Mouse (Mus musculus): Measurements from ENCODE around the gene Tnfsf10. TPM values are rescaled to one million over a fixed set of nuclear protein-coding genes. Genes with fewer than 3 reads are reported as not detected.

Gene Tnfsf10
- polyA plus RNA-seq (2015; fragmentation: Illumina TruSeq; extraction: RNeasy Lipid Tissue Mini Kit (QIAGEN cat#74804); ENCODE audit: insufficient read depth, low replicate concordance), result 10.4 TPM

GRCm38 (mm10) chr3:27316559-27317287 is at the start of gene Tnfsf10:
Tnfsf10 (plus strand) TSS chr3:27317028.

GRCm38 (mm10) chr3:27371276-27371621 is 54.4 kb downstream of the Tnfsf10 start, which contains the start of gene Ghsr:
Ghsr (plus strand) TSS chr3:27371351.

Other genes starting within 250 kb of the Tnfsf10 start
- 10.7 TPM for gene Ect2, start 163.2 kb upstream of the Tnfsf10 start, polyA plus RNA-seq (2015; fragmentation: Illumina TruSeq; extraction: RNeasy Lipid Tissue Mini Kit (QIAGEN cat#74804); ENCODE audit: insufficient read depth, low replicate concordance)
- gene Nceh1, start 134.1 kb upstream of the Tnfsf10 start, polyA plus RNA-seq (2015; fragmentation: Illumina TruSeq; extraction: RNeasy Lipid Tissue Mini Kit (QIAGEN cat#74804); ENCODE audit: insufficient read depth, low replicate concordance), result 24.2 TPM
- gene Ghsr, start 54.3 kb downstream of the Tnfsf10 start, polyA plus RNA-seq (2015; fragmentation: Illumina TruSeq; extraction: RNeasy Lipid Tissue Mini Kit (QIAGEN cat#74804); ENCODE audit: insufficient read depth, low replicate concordance), result not detected